Mouse (Mus musculus) spleen, embryonic (tissue): ENCODE results near the gene Tada2a.

Source experiments
- CTCF ChIA-PET: fragments of 350-600 bp; sonication (Branson Sonifier 250); formaldehyde crosslinking; loops from one replicate; lab custom pipeline; 2022; lab: Charles Lee

Tada2a gene

DNA sequence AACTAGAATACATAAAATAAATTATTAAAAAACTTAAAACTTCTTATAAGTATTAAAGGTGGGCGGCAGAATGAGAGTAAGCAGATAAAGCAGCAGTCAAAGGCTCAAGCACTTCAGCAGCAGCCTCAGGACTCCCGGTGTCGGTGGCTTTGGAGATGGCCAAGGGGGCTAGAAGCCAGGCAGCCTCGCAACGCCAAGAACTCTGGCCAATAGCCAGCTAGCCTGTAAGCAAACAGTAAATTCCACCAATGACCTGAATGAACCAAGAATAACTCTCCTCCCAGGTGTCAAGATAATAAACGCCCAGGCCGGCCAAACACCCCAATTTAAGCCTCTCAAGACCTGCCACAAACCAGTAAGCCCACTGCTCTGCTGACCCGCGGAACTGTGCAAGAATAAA, 13.8 kb downstream of the Tada2a start:
- CTCF ChIA-PET = no interaction called here

DNA sequence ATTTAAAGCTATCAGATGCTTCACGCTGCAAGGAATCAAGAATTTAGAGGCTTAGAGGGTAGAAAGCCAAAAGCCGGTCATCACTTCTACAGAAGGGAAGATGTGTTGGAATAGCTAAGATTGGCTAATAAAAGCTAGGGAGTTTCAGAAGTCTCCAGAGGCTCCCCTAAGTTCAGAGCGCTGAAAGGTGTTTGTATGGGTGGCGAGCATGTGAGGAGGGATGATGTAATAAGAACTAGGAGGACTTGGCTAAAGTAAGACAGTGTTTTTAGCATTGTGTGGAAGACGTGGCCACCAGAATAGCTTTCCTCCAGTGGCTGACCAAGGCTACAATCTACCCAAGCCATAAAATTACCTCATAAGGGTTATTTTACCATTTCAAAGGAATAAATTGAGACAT, 15.8 kb downstream of the Tada2a start:
- CTCF ChIA-PET = no interaction called here

- CTCF ChIA-PET = no interaction called here
Observed at GRCm38 (mm10) chr11:84107137-84107536, 22.3 kb downstream of the Tada2a start.

- CTCF ChIA-PET = no interaction called here
Observed at GRCm38 (mm10) chr11:84104036-84104435, 25.4 kb downstream of the Tada2a start.

DNA sequence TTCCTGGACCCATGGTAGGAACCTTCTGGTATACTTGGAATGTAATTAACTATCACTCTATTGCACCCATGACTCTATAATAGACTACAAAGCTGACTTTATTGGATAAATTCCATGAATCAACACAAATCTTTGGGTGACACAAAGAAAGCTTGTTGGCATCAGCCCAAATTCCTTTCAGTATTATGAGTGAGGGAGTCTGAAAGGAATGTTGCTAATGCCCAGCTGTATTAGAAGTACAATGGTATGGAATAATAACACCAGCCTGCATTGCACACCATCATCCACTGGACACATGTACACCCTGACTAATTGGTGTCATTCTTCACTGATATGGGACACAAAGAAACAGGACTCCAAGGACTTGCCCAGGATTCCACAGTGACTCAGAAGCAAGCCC, 28.2 kb downstream of the Tada2a start:
- CTCF ChIA-PET = no interaction called here

GRCm38 (mm10) chr11:84097251-84097998, 32.0 kb downstream of the Tada2a start:
- CTCF ChIA-PET = interaction anchor here (0.6 kb wide), 1 partner anchor 281 kb away, joined by 9 read pairs; no protein-coding TSS in a partner anchor

- CTCF ChIA-PET = no interaction called here
Observed at GRCm38 (mm10) chr11:84095084-84095483, 34.3 kb downstream of the Tada2a start.

DNA sequence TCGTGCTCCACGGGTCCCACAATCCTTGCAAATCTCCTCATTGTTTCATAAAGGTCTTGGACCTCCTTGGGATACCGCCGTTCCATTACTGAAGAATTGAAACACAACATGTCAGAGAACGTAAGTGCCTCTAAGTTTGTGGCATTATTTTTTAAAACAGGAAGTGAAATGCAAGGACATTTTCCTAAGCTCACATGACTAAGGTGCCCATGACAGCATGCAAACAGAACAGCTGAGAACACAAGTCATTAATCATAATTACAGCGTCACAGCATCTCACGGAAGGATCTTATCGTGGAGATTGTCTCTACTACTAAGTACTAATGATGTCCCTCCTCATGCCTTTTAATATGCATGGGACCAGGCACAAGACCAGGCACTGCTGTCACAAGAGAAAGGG, 38.8 kb downstream of the Tada2a start:
- CTCF ChIA-PET = no interaction called here

- CTCF ChIA-PET = no interaction called here
Observed at GRCm38 (mm10) chr11:84081901-84082300, 47.5 kb downstream of the Tada2a start.

DNA sequence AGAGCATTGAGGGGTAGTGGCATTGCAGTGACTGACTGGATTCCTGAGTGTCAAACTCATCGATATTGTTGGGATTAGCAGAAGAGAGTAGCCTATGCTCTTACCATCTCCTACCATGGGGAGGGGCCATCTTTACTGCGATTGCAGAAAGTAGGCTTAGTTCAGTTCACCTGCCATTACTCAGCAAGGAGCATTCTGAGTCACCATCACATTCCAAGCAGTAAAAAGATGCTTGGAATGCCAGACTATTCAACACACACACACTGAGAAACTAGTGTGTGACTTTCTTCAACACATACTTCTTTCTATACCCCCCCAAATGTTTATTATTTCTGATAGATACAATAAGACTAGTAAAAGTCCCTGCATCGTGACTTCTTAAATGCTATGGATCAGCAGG, 49.1 kb downstream of the Tada2a start:
- CTCF ChIA-PET = interaction anchor here (0.6 kb wide), 1 partner anchor 9 kb away, joined by 3 read pairs; no protein-coding TSS in a partner anchor

DNA sequence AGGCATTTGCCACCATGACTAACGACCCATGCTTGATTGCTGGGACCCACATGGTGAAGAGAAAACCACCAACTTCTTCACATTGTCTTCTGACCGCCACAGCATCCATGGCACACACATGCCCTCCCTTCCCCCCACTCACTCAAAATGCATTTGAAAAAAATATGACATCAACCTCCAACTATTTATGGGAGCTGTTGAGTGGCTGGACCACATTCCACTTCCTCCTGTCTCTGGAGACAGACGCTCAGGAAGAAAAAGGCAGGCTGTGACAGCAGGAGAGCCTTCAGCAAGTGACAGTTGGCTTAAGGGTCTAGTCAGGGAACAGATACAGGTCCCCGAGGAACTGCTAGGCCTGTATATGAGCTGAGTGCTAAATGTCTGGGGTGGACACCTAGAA, 49.5 kb downstream of the Tada2a start:
- CTCF ChIA-PET = interaction anchor here (0.6 kb wide), 1 partner anchor 9 kb away, joined by 3 read pairs; no protein-coding TSS in a partner anchor

DNA sequence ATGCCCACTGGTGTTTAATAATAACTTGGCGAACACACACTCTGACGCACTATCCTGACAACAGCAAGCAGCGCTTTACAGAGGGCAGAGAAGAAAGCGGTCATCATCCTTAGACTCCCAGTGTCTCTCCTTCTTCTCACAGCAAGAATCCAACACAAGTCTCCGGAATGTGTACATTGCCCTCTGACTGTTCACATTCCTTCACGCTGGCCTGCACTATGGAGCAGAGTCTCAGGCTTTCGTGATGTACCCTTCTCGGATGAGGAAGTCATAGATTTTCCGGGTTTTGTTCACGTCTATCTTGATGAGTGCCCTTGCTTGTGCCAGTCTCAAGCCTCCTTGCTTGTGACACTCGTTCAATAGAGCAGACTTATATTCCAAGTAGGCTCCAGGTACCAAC, 50.0 kb downstream of the Tada2a start:
- CTCF ChIA-PET = no interaction called here

DNA sequence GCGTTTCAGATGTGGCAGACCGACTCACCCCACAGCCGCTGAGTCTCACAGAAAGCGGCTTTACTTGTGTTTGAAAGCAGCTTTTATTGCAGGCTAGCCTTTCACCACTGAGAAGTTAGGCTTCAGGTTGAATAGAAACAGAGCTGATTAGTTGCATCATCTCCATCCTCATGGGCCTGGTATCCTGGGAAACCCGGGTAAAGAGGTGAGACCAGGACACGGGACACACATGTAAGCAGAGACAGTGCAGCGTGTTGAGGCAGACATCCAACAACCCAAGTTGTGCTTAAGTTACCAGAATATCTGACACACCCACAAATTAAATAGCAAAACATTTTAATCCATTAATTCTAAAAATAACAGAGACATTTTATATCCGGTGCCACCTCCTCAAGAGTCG, 50.8 kb downstream of the Tada2a start:
- CTCF ChIA-PET = interaction anchor here (0.6 kb wide), 1 partner anchor 31 kb away, joined by 3 read pairs; no protein-coding TSS in a partner anchor

- CTCF ChIA-PET = no interaction called here
Observed at GRCm38 (mm10) chr11:84077008-84077407, 52.4 kb downstream of the Tada2a start.

DNA sequence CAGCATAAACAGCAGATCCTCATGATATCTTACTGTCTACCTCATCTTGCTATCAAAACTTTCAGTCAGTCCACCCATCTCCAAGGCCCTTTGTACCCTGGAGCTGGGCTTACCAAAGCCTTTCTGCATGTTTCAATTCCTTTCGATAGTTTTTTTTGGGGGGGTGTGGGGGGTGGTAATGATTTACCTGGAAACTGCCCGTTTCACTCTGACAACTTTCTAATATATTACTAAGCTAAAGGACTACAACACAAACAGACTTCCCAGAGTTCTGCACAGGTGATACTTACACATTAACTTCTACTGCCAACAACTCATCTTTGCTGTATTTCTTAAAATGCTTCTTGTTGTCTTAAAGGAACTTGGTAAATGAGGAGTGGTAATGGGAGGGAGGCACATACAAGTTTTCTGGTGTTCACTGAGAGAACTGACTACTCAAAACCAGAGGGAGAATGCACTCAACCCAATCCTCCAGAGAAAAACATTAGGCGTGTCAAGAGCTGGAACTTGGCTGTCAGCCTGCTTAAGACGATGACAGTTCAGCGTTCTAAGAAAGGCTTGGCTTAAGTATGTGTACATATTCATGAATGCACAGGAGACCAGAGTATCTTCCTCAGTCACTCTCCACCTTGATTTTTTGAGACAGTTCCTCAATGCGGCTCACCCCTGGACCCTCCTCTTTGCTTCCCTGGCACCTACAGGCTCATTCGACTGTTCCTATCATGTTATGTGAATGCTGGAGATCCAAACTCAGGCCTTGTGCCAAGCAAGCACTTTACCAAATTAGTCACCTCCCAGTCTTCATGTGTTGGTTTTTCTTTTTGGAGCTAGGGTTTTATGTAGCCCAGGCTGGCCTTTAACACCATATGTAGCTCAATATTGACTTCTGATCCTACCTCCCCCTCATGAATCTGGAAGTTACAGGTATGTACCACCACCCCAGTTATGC, 55.3 kb downstream of the Tada2a start:
- CTCF ChIA-PET = no interaction called here

DNA sequence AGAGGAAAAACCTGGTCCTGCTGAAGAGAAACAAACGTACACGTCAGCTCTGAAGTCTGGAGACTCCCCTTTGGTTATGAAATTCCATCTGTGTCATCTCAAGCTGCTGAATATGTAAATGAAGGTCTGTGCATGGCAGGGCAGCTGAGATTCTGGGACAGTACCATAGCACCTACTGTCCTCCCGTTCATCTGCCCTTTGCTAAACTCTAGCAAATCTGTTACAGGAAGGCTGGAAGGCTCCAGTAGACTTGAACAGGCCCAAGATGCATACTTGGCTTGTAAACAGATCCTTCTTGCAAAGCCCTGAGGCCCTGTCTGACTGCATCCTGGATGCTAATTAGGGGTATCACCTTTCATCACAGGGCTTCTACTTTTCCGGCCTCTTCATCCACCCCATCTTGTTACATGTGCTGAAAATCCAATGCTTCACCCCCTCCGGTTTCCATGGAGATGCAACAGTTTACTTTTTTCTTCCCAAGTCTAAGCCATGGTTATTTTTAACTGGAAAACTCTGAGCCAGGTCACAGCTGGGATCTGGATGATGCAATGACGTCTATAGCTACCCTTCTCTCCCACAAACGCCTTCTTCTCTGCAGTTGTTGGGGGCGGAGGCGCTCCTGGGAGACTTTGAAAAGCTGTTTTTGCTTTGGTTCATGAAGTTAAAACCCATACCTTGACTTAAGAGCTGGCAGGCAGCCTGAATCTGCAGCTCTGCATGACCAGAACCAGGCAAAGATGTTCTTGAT, 56.3 kb downstream of the Tada2a start:
- CTCF ChIA-PET = no interaction called here

DNA sequence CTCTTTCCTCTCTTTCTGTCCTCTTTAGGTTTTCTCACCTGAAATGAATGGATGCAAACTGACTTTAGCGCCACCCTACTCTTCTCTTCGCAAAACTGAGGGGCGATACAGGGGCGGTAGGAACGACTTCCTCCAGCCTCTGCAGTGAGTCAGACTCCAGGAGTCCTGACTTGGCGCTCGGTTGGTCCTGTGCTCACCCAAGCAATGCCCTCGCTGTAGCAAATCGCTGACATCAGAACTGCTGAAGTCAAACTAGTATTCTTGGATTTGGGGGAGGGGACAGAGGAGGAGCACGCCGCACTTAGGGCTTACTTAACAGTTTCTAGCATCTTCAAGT, 60.4 kb downstream of the Tada2a start, which contains the start of gene Dusp14:
Dusp14 (minus strand) TSS at position 228 of the 337 bp plus-strand sequence.
- CTCF ChIA-PET = no interaction called here

- CTCF ChIA-PET = no interaction called here
Observed at GRCm38 (mm10) chr11:84068191-84069033, 61.0 kb downstream of the Tada2a start.

- CTCF ChIA-PET = interaction anchor here (0.6 kb wide), 1 partner anchor 1463 kb away, joined by 5 read pairs; no protein-coding TSS in a partner anchor
Observed at GRCm38 (mm10) chr11:84067720-84068190, 61.6 kb downstream of the Tada2a start.

DNA sequence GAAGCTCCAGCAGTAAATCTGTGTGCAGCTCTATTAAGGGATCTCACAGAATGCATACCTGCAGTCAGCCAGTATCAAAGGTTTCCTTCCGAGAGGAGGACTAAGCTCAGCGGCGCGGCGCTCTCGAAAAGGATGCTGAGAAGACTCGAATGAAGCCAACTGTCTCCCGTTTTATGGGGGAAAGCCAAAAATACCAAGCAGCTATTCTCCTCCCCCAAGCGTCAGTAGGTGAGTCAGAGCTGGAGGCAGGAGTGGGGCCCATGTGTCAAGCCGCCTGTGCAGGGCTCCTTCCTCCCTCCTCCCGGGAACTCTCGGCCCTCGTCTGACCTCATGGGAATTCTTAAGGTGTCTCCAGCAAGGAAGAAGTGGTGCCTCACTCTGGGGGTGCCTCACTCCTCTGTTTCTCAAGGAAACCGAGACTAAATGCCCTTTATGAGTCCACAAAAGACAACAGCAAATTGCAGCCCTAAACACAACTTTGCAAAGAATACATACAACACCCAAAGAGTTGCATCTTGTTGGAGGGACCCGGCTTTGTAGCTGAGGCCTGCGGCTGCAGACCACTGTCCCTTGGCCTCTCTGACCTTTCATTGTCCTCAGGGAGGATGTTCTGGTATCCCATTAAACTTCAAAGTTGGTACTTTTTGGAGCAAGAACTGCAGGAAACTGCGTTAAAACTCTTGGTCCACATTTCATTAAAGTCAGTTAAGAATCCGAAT, 62.3 kb downstream of the Tada2a start:
- CTCF ChIA-PET = interaction anchor here (0.6 to 0.7 kb wide), 2 partner anchors 14 to 1463 kb away, joined by 3 to 5 read pairs; no protein-coding TSS in a partner anchor
